Mouse (Mus musculus): ENCODE data around the gene Napa. TPM values are rescaled to one million over a fixed set of nuclear protein-coding genes. Genes with fewer than 3 reads are reported as not detected.

Gene Napa
- polyA plus RNA-seq, 1 experiment from 2014 or later: 156 TPM

GRCm38 (mm10) chr7:16102686-16103226 lies 4.5 kb downstream of the Napa start:
- Histone ChIP-seq H3K27ac (ENCODE audit: low read depth, low read length) (no peak overlapping the region), H3K9me3 (ENCODE audit: control insufficient read depth, low read length) (no peaks in the 10 kb centered on the region), H3K36me3 (ENCODE audit: control insufficient read depth, insufficient read depth, low read length) (no peaks in the 10 kb centered on the region; the same call in 1 of the 2 replicates), H3K27me3 (ENCODE audit: control insufficient read depth, insufficient read depth, low read length) (no peaks in the 10 kb centered on the region), H3K9ac (ENCODE audit: low read length) (no peak overlapping the region), H3K4me3 (ENCODE audit: low read depth, low read length) (no peak overlapping the region), H3K4me2 (ENCODE audit: low read depth, low read length, severe bottlenecking) (no peak overlapping the region), H3K4me1 (replicated peaks; ENCODE audit: control insufficient read depth, insufficient read depth, low read length) (peaks cover 9% of the 10 kb centered on the region)
- DNase-seq (ENCODE audit: low spot score): no peak
- ATAC-seq (replicated peaks; ENCODE audit: low FRiP score): no peak
- WGBS: 88% methylated on average over 5 of the region's 5 CpGs

- no peak overlapping the region for H3K9ac ChIP-seq (ENCODE audit: low read length)
- 81% methylated on average over 6 of the region's 6 CpGs for WGBS
- H3K4me3 ChIP-seq (ENCODE audit: low read depth, low read length): no peak overlapping the region
- DNase-seq (ENCODE audit: low spot score): no peak
- H3K4me2 ChIP-seq (ENCODE audit: low read depth, low read length, severe bottlenecking): no peak overlapping the region
- peaks cover under 1% of the 10 kb centered on the region; the same call in 1 of the 2 replicates for H3K36me3 ChIP-seq (ENCODE audit: control insufficient read depth, insufficient read depth, low read length)
- H3K9me3 ChIP-seq (ENCODE audit: control insufficient read depth, low read length): no peaks in the 10 kb centered on the region
- no peak overlapping the region for H3K27ac ChIP-seq (ENCODE audit: low read depth, low read length)
- no peak for ATAC-seq (replicated peaks; ENCODE audit: low FRiP score)
- no peaks in the 10 kb centered on the region for H3K27me3 ChIP-seq (ENCODE audit: control insufficient read depth, insufficient read depth, low read length)
- peaks cover 9% of the 10 kb centered on the region for H3K4me1 ChIP-seq (replicated peaks; ENCODE audit: control insufficient read depth, insufficient read depth, low read length)
These were observed 5.5 kb downstream of the Napa start for GRCm38 (mm10) chr7:16103760-16104159.

- no peak for ATAC-seq (replicated peaks; ENCODE audit: low FRiP score)
- H3K27ac ChIP-seq (ENCODE audit: low read depth, low read length): no peak overlapping the region
- WGBS: 89% methylated on average over 7 of the region's 7 CpGs
- no peak overlapping the region for H3K4me2 ChIP-seq (ENCODE audit: low read depth, low read length, severe bottlenecking)
- peaks cover 4% of the 10 kb centered on the region for H3K4me1 ChIP-seq (replicated peaks; ENCODE audit: control insufficient read depth, insufficient read depth, low read length)
- H3K27me3 ChIP-seq (ENCODE audit: control insufficient read depth, insufficient read depth, low read length): no peaks in the 10 kb centered on the region
- no peak for DNase-seq (ENCODE audit: low spot score)
- H3K36me3 ChIP-seq (ENCODE audit: control insufficient read depth, insufficient read depth, low read length): peaks cover 6% of the 10 kb centered on the region; the same call in 1 of the 2 replicates
- H3K9ac ChIP-seq (ENCODE audit: low read length): no peak overlapping the region
- no peak overlapping the region for H3K4me3 ChIP-seq (ENCODE audit: low read depth, low read length)
- no peaks in the 10 kb centered on the region for H3K9me3 ChIP-seq (ENCODE audit: control insufficient read depth, low read length)
These were observed 6.5 kb downstream of the Napa start for GRCm38 (mm10) chr7:16104611-16105388.

- H3K36me3 ChIP-seq (ENCODE audit: control insufficient read depth, insufficient read depth, low read length): peaks cover 10% of the 10 kb centered on the region; the same call in 1 of the 2 replicates
- 90% methylated on average over 9 of the region's 9 CpGs for WGBS
- H3K4me3 ChIP-seq (ENCODE audit: low read depth, low read length): no peak overlapping the region
- no peak overlapping the region for H3K4me2 ChIP-seq (ENCODE audit: low read depth, low read length, severe bottlenecking)
- H3K9ac ChIP-seq (ENCODE audit: low read length): no peak overlapping the region
- no peaks in the 10 kb centered on the region for H3K4me1 ChIP-seq (replicated peaks; ENCODE audit: control insufficient read depth, insufficient read depth, low read length)
- no peak for DNase-seq (ENCODE audit: low spot score)
- H3K27ac ChIP-seq (ENCODE audit: low read depth, low read length): no peak overlapping the region
- no peak for ATAC-seq (replicated peaks; ENCODE audit: low FRiP score)
- H3K9me3 ChIP-seq (ENCODE audit: control insufficient read depth, low read length): no peaks in the 10 kb centered on the region
- no peaks in the 10 kb centered on the region for H3K27me3 ChIP-seq (ENCODE audit: control insufficient read depth, insufficient read depth, low read length)
These were observed 10.8 kb downstream of the Napa start for GRCm38 (mm10) chr7:16108886-16109542.

GRCm38 (mm10) chr7:16110158-16110557 lies 11.9 kb downstream of the Napa start:
- WGBS: 92% methylated on average over 8 of the region's 8 CpGs
- Histone ChIP-seq H3K27ac (ENCODE audit: low read depth, low read length) (no peak overlapping the region), H3K9me3 (ENCODE audit: control insufficient read depth, low read length) (no peaks in the 10 kb centered on the region), H3K36me3 (ENCODE audit: control insufficient read depth, insufficient read depth, low read length) (peaks cover 10% of the 10 kb centered on the region; the same call in 1 of the 2 replicates), H3K4me3 (ENCODE audit: low read depth, low read length) (no peak overlapping the region), H3K9ac (ENCODE audit: low read length) (no peak overlapping the region), H3K4me1 (replicated peaks; ENCODE audit: control insufficient read depth, insufficient read depth, low read length) (no peaks in the 10 kb centered on the region), H3K27me3 (ENCODE audit: control insufficient read depth, insufficient read depth, low read length) (no peaks in the 10 kb centered on the region), H3K4me2 (ENCODE audit: low read depth, low read length, severe bottlenecking) (no peak overlapping the region)
- DNase-seq (ENCODE audit: low spot score): no peak
- no peak for ATAC-seq (replicated peaks; ENCODE audit: low FRiP score)

- 92% methylated on average over 7 of the region's 7 CpGs for WGBS
- Histone ChIP-seq H3K4me2 (ENCODE audit: low read depth, low read length, severe bottlenecking) (no peak overlapping the region), H3K36me3 (ENCODE audit: control insufficient read depth, insufficient read depth, low read length) (peaks cover 10% of the 10 kb centered on the region; the same call in 1 of the 2 replicates), H3K4me1 (replicated peaks; ENCODE audit: control insufficient read depth, insufficient read depth, low read length) (no peaks in the 10 kb centered on the region), H3K27ac (ENCODE audit: low read depth, low read length) (no peak overlapping the region), H3K27me3 (ENCODE audit: control insufficient read depth, insufficient read depth, low read length) (no peaks in the 10 kb centered on the region), H3K9me3 (ENCODE audit: control insufficient read depth, low read length) (no peaks in the 10 kb centered on the region), H3K4me3 (ENCODE audit: low read depth, low read length) (no peak overlapping the region), H3K9ac (ENCODE audit: low read length) (no peak overlapping the region)
- no peak for ATAC-seq (replicated peaks; ENCODE audit: low FRiP score)
- no peak for DNase-seq (ENCODE audit: low spot score)
These were observed 13.2 kb downstream of the Napa start for GRCm38 (mm10) chr7:16111284-16112090.

GRCm38 (mm10) chr7:16116418-16116817 lies 18.2 kb downstream of the Napa start:
- H3K36me3 ChIP-seq (ENCODE audit: control insufficient read depth, insufficient read depth, low read length): peaks cover 4% of the 10 kb centered on the region; the same call in 1 of the 2 replicates
- ATAC-seq (replicated peaks; ENCODE audit: low FRiP score): no peak
- H3K27me3 ChIP-seq (ENCODE audit: control insufficient read depth, insufficient read depth, low read length): no peaks in the 10 kb centered on the region

GRCm38 (mm10) chr7:16117100-16117499 lies 18.8 kb downstream of the Napa start:
- ATAC-seq (replicated peaks; ENCODE audit: low FRiP score): no peak
- Histone ChIP-seq H3K9me3 (ENCODE audit: control insufficient read depth, low read length) (no peaks in the 10 kb centered on the region), H3K4me2 (ENCODE audit: low read depth, low read length, severe bottlenecking) (no peak overlapping the region), H3K27ac (ENCODE audit: low read depth, low read length) (no peak overlapping the region), H3K4me3 (ENCODE audit: low read depth, low read length) (no peak overlapping the region), H3K36me3 (ENCODE audit: control insufficient read depth, insufficient read depth, low read length) (peaks cover 4% of the 10 kb centered on the region; the same call in 1 of the 2 replicates), H3K9ac (ENCODE audit: low read length) (no peak overlapping the region), H3K4me1 (replicated peaks; ENCODE audit: control insufficient read depth, insufficient read depth, low read length) (0 out of 2 replicates have a peak, but pooled peaks cover 4% of the 10 kb centered on the region), H3K27me3 (ENCODE audit: control insufficient read depth, insufficient read depth, low read length) (no peaks in the 10 kb centered on the region)
- DNase-seq (ENCODE audit: low spot score): no peak
- 91% methylated on average over 3 of the region's 3 CpGs for WGBS

More at GRCm38 (mm10) chr7:16116418-16116817, 18.2 kb downstream of the Napa start:
- H3K27ac ChIP-seq (ENCODE audit: low read depth, low read length): no peak overlapping the region
- 93% methylated on average over 7 of the region's 7 CpGs for WGBS
- H3K4me2 ChIP-seq (ENCODE audit: low read depth, low read length, severe bottlenecking): no peak overlapping the region
- no peak for DNase-seq (ENCODE audit: low spot score)
- H3K4me3 ChIP-seq (ENCODE audit: low read depth, low read length): no peak overlapping the region
- H3K9ac ChIP-seq (ENCODE audit: low read length): no peak overlapping the region
- 0 out of 2 replicates have a peak, but pooled peaks cover 4% of the 10 kb centered on the region for H3K4me1 ChIP-seq (replicated peaks; ENCODE audit: control insufficient read depth, insufficient read depth, low read length)
- H3K9me3 ChIP-seq (ENCODE audit: control insufficient read depth, low read length): no peaks in the 10 kb centered on the region
